Mouse (Mus musculus) cerebral cortex, adult 2 months (tissue): ENCODE measurements around the gene Hus1.

Experiments
- WGBS: fragments of 180-500 bp; shearing (Covaris S2); methylation state at CpG from one replicate; pipeline ENCODE4 v1.1.7; 2018; 5-methylcytosine and 5-hydroxymethylcytosine counted together

Gene Hus1

GRCm38 (mm10) chr11:9010853-9011339 lies at the start of gene Hus1:
Hus1 (minus strand) TSS chr11:9011191.
- WGBS, result under 1% methylated on average over 43 of the region's 43 CpGs

GRCm38 (mm10) chr11:9060484-9060883 lies 49.5 kb upstream of the Hus1 start:
- WGBS, result 76% methylated on average over 5 of the region's 5 CpGs

DNA sequence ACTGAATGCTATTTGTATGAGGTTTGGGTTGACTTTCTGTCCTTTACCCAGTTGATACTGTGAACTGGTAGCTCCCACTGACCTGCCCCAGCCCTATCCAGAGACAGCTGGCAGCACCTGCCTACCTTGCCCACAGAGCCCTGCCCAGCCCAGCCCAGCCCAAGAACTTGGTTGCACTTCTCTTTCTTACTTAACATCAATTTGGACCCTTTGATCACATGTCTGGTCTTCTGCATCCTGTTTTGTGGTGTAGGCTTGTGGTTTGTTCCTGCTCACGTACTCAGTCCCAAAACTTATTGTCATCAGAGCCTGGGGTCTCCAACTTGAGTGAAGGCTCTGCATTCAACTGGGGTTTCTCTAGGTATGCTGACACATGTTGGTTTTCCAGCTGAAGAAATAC lies 49.0 kb upstream of the Hus1 start:
- 59% methylated on average over 1 of the region's 1 CpGs for WGBS

DNA sequence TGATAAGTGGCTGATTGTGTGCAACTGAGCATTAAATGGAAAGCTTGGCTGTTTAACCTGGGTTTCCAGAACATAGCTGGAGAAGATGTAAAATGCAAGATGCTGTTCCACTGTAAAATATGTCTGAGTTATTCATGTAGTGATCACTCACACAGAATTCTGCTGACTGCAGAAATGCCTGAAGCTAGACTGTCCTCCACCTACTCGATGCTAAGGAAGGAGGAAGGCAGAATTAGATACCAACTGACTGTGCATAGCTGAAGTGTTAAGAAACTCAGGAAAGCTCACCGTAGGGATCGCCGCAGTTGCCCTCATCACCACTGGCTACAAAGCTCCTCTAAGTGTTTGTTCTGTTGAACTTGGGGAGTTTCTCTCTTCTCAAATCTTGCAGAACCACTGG lies 46.7 kb upstream of the Hus1 start:
- WGBS, result 71% methylated on average over 4 of the region's 4 CpGs

DNA sequence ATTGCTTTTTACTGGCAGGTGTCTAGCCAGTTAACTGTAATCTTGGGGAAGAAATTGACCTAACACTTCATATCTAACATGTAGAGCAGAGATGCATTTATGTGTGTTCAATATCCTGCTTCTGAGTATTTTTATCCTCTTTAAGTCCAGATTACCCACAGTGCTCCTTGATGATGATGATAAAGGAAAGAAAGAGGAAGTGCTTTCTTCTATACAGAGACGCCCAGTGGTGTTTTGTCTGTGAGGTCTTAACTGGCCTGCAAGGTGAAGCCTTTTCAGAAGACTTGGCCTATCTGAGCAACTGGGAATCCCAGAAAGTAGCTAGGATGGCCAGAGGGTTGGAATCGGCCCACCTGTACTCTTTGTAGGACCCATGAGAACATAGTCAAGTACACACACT lies 45.9 kb upstream of the Hus1 start:
- WGBS, result 85% methylated on average over 2 of the region's 2 CpGs

DNA sequence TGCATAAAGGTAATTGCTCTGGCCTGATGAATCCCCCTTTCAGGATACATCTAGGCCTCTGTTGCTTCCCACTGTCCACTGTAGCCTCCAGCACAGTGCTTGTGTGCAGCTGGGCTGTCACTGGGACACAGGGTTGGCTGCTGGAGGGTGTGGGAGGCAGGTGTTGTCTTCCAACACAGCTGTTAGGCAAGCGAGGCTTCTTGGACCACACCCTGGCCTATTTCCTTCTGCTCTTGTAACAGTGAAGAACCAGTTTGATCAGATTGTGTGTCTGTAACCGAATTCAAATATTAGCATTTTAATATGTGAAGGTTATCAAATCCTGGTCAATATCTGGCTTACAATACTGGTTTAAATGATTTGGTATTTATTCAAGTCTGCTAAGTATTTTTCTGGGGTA lies 40.9 kb upstream of the Hus1 start:
- 78% methylated on average over 2 of the region's 2 CpGs for WGBS

DNA sequence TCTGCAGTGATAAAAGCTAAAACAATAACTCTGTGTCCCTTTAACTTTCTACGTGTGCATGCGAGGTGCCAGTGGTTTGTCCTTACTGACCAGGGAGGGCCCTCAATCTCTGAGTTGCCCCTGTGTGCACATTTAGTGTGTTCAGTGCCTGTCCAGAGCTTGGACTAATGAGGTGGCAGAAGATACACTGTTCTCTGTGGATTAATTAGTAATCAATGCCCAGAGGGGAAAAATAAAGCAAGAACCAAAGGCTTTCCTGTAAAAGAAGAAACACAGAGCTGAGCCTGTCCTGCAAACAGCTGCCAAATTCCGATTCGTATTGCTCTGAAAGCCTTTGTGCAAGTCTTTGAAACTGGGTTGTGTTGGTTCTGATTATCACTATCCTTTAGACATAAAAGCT lies 39.2 kb upstream of the Hus1 start:
- WGBS, result 77% methylated on average over 4 of the region's 4 CpGs

- under 1% methylated on average over 18 of the region's 18 CpGs for WGBS
These were observed 37.7 kb upstream of the Hus1 start, which contains the start of gene Sun3 for GRCm38 (mm10) chr11:9048703-9049060. Sun3 (minus strand) TSS chr11:9048991.

- 5% methylated on average over 21 of the region's 21 CpGs for WGBS
These were observed 37.2 kb upstream of the Hus1 start, which contains the start of gene Gm11992 for GRCm38 (mm10) chr11:9048011-9048702. Gm11992 (plus strand) TSS chr11:9048594.

- 58% methylated on average over 5 of the region's 5 CpGs for WGBS
These were observed 36.1 kb upstream of the Hus1 start for GRCm38 (mm10) chr11:9047044-9047443.

DNA sequence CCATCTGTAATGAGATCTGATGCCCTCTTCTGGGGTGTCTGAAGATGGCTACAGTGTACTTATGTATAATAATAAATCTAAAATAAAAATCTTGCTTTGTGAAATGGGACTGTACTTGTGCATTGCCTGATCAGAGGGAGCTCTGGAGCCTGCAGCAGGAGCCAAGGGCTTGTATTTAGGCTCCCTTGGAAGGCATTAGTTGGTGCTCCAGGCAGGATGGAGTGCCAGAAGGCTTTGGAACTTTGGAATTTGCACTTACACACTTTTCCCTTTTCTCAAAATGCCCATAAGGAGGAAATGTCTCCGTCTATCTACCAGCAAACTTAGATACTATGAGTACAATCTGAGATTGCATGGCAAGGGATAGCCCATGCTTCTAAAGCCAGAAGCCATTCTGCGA lies 35.6 kb upstream of the Hus1 start:
- WGBS, result 84% methylated on average over 2 of the region's 2 CpGs

DNA sequence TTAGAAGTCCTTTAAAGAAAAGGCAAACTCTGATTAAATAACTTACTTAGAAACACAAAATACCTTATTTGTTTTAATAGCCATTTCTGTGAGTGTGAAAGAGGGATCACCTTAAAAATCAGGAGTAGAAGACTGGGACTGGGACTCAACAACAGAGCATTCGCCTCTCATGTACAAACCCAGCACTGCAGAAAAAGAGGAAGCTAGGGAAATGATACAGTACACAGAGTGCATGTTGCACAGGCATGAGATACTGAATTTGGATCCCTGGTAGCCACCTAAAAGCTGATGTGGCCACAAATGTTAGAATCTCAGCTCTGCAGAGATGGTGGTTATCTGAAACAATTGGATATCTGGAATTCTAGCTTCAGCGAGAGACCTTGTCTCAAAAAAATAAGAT lies 20.5 kb upstream of the Hus1 start:
- WGBS, result 89% methylated on average over 2 of the region's 2 CpGs

- 64% methylated on average over 3 of the region's 3 CpGs for WGBS
These were observed 14.2 kb upstream of the Hus1 start for GRCm38 (mm10) chr11:9025211-9025610.

DNA sequence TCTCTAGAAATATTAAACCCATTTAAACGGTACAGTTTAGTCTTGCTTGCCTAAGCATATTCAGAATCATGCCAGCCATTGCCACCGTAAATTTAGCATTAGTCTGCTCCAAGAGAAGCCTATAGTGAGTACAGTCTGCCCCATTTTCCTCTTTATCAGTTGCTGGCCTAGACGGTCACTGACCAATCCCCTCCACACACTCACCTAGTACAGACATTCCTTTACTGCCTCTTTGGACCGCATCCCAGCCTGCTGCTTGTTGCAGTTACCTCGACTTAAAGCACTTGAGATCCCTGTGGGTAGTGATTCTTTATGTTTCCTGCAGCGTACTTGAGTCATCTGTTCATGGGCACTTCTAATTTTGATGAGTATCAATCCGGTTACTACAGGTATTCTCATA lies 13.8 kb upstream of the Hus1 start:
- 76% methylated on average over 7 of the region's 7 CpGs for WGBS

DNA sequence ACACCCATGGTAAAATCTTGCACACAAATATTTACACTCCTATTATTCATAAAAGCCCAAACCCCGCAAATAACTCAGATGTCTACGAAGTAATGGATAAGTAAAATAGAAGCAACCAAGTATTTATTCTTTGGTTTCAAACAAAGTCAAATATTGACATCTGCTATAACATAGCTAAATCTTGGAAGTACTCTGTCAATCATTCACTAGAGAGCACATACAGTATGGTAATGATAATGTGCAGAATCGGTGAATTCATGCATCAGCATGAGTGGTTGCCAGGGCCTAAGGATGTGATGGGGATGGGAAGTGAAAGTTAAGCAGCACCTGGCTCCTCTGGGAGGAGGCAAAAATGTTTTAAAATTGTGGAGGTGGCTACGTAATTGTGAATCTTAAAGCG lies 9.2 kb upstream of the Hus1 start:
- WGBS, result 95% methylated on average over 5 of the region's 5 CpGs

DNA sequence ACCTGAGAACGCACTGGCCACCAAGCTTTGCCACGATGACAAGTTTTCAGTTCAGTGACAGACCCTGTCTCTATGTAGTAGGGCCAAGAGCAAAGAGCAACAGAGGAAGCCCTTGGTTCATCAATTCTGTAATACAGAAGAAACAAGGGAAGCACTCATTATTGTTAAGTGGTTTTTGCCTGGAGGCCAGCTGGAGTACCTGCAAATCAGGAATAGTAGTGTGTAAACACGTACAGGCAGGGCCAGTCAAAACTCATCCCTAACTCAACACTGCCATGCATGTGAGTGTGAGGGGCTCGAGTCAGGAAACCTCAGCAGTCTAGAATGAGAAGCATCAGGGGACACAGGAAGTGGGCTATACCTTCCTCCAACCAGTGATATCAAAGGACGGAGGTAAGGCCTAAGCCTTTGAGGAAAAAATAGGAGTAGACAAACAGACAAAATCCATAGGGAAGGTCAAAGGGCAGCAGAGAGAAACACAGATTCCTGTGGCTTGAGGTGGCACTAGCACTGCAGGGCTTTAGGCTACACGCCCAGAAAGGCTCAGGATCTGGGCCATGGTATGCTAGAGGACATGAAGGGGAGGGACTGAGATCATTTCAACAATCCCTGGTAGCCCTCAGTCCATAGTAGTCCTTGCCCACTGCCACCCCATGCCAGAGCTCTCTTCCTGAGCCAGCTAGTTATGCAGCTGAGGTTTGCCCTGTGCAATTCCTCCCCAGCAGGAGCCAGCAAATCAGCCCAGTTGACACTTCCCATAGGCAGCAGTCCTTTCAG lies 7.7 kb upstream of the Hus1 start:
- 88% methylated on average over 6 of the region's 6 CpGs for WGBS

GRCm38 (mm10) chr11:9014740-9015139 lies 3.7 kb upstream of the Hus1 start:
- 90% methylated on average over 3 of the region's 3 CpGs for WGBS

DNA sequence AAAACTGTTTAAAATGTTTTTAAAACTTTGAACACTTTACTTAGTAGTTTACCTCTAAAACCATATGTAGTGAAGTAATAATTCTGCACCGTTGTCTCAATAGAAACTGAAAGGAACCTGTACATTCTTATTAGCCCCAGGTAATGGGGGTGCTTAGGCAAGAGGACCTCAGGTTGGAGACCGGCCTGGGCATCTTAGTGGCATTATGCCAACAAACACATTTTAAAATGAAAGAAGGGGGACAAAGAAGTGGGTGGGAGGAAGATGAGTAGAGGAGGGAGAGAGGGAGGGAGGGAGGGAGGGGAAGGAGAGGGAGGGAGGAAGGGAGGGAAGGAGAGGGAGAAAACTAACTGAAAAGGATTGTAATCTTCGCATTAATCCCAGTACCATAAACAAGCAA lies 357 bp upstream of the Hus1 start:
- WGBS, result 12% methylated on average over 3 of the region's 3 CpGs

- under 1% methylated on average over 7 of the region's 7 CpGs for WGBS
These were observed 575 bp downstream of the Hus1 start for GRCm38 (mm10) chr11:9010416-9010815.

- WGBS, result 90% methylated on average over 5 of the region's 5 CpGs
These were observed 2.2 kb downstream of the Hus1 start for GRCm38 (mm10) chr11:9008761-9009160.

DNA sequence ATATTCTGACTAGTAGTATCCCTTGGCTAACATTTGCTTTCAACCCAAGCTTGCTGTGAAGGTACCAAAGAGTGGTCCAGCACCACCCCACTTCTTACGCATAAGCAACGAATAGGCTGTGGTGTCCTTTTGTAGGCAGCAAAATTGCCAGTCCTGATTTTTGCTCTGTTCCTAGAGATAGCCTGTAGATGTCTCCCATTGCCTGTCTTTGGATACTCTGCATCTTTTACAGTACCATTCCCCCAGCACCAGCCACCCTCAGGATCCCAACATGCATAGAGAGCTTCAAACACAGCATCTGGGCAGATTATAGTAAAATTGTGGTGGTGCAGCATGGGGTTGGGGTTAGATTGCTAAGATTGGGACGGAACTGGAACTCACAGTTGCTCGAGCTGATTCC lies 22.9 kb downstream of the Hus1 start:
- 76% methylated on average over 4 of the region's 4 CpGs for WGBS

- WGBS, result 45% methylated on average over 6 of the region's 6 CpGs
These were observed 27.6 kb downstream of the Hus1 start for GRCm38 (mm10) chr11:8983237-8983861.

- WGBS, result 89% methylated on average over 4 of the region's 4 CpGs
These were observed 32.8 kb downstream of the Hus1 start for GRCm38 (mm10) chr11:8978154-8978553.
